Mouse (Mus musculus): ENCODE results near the gene Cyp2a5.
"Not testable (repeated sequence)": the region's sequence is repeated elsewhere in the genome, so short reads cannot be mapped to it uniquely, and the experiment has no call there.

Cyp2a5 gene
- long read RNA-seq, experiment 1 = 0 reads
- long read RNA-seq, experiment 2 = 0 reads

DNA sequence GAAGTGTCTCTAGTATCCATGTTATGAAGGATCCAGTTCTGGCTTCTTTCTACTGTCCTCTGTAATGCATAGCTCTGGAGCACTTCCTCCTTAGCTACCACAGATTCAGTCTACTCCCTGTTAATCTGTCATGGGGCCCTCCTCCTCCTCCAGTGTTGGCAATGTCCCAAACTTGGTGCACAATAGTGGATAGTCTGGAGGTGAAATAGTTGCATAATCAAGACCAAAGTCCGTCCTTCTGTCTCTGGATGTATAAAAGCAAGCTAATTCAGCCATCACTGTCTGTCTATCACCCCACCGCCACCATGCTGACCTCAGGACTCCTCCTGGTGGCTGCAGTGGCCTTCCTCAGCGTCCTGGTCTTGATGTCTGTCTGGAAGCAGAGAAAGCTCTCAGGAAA, at the start of gene Cyp2a5:
Cyp2a5 (plus strand) TSS at position 247 of the 400 bp plus-strand sequence.
- intact Hi-C loops (cut with DNase I) = not testable (repeated sequence)

DNA sequence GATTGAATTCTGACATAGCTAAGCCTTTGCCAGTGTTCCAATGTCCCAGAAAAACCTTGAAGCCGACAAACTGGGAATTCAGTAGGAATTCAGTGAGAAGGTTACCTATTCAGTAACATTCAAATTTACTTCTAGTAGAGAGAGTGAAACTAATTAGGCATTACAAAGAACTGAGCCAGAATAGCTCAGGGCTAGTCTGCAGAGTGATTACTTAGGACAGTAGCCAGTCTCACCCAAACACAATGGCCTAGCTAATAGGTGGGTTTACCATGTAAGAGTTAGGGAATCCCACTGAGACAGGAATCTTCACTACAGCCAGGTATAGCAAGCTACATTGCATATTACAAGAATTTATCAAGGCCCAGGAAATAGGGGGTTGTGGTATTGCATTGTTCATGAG, 49.1 kb upstream of the Cyp2a5 start:
- intact Hi-C loops (cut with DNase I) = not testable (repeated sequence)

DNA sequence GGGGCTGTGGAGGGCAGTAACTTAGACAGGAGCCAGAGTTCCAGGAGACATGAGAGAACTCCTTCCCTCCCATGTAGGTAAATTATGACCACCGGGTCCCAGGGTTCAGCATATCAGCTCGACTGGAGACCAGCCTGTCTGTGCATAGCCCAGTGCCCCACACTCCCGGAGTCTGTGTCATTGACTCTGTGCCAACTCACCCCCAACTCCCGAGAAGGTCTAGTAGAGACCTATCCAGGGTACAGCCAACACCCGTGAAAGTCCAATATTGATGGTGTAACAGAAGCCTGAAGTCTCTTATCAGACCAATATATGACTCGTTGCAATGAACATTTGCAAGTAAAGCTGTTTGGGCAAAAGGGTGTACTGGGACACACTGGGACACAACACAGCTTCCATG, 45.1 kb upstream of the Cyp2a5 start:
- intact Hi-C loops (cut with DNase I) = no loop called here

DNA sequence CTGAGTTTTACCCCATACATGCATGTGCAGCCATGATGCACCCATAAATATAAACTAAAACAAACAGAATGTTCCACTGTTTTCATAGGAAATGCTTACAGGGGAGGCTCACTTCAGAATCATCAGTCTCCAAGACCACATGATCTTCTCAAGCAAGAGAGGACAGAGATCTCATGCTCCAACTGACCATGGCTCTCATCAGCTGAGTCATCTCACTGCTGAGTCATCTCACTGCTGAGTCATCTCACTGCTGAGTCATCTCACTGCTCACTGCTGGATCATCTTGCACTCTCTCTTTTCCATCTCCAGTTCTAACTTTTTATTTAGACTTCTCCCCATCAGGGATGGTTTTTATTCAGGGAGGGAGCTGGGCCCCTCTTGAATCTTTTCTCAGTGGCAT, 35.0 kb upstream of the Cyp2a5 start:
- intact Hi-C loops (cut with DNase I) = no loop called here

DNA sequence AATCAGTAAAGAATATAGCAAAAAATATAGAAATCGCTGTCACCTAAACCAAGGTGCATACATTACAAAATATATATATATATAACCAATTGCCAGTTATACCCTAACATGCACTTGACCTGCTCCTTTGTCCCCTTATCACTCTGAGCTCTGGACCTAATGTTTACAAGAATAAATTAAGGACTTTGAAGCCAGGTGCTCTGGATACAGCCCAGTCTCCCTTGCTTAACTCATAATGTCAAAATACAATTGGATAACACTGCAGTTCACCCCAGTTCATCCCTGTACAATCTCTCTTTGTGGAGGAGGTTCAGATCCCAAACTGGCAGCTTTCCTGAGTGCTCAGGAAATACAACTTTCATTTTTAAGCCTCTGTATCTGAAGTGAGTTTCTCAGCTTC, 34.1 kb upstream of the Cyp2a5 start:
- intact Hi-C loops (cut with DNase I) = no loop called here

DNA sequence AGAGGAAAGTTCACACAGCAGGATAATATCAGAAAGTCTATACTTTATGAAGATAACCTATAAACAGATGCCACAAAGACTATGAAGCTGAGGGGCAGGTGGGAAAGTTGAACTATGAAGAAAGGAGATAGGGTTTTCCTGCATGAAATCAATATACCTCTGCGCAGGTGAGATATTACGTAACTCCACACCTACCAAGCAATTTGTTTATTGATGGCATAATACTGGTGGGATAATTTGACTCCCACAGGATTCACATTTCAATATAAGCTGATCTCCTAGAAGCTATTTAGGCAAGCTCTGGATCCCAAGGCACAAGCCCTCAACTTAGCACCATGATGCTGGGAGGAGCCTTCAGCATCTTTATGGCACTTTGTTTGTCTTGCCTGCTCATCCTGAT, 26.5 kb upstream of the Cyp2a5 start, which contains the start of gene Cyp2g1:
Cyp2g1 (plus strand) TSS at position 301 of the 400 bp plus-strand sequence.
- intact Hi-C loops (cut with DNase I) = no loop called here

DNA sequence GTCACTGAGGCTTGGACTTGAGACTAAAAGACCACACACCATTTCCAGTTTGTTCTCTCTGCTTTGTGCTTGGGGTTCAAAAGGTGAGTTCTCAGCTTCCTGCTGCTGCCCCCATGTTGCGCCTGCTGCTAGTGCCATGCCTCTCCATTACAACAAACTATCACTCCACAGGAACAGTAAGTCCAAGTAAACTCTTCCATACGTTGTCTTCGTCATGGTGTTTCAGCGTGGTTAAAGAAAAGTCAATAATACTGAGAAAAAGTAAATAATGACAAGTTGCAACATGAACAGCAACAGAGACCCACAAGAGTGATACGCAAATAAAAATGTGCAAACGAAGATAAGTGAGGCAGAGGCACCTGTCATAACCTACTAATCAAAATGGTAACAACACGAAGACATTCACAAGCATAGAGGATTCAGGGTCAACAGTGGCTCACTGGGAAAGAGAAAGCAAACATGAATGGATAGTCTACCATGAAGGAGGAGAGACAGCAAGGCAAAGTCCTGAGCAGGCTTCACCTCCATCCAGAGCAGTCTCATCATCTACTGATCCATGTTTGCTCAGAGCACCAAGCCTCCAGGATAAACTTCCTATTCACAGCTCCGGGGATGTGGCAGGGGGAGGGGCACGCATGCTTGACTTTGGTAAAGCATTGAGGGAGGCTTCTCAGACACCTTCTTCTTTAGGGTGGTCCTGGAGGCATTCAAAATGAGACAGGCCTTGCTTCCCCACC, 3.4 kb upstream of the Cyp2a5 start:
- intact Hi-C loops (cut with DNase I) = not testable (repeated sequence)

DNA sequence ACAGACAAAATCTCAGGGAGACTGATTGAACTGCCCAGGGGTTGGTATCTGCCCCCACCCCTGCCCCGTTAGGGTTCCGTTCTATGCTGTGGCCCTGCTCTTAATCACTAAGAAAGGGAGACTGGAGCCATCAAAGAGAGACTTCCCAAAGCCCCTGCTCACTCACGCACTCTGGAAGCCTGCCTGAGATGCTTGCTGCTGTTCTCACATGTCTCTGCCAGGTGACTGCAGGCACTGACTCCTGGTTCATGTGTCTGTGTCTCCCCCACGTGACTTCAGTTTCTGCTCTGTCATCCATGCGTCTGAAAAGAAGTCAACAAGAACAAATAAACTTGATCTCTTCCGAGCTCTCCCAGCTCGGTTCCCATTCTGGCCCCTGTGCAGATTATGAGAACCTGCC, 2.4 kb upstream of the Cyp2a5 start:
- intact Hi-C loops (cut with DNase I) = not testable (repeated sequence)

DNA sequence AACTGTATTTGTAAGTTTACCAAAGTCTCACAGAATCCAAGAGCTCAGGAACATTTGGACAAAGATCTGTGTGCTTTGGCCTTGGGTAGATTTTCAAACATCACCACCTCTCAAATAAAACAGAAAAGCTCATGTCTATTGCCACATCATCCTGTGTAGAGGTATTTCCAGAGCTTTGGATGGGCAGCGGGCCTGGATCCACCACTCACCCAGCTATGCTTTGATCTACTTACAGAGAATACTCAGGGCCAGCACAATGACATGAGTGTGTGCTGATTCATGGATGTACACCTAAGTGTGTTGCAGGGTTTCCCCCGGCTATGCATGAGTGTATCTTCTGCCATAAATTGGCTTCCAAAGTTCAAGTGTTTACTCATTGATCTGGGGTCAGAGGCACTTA, 8.3 kb downstream of the Cyp2a5 start:
- intact Hi-C loops (cut with DNase I) = not testable (repeated sequence)

DNA sequence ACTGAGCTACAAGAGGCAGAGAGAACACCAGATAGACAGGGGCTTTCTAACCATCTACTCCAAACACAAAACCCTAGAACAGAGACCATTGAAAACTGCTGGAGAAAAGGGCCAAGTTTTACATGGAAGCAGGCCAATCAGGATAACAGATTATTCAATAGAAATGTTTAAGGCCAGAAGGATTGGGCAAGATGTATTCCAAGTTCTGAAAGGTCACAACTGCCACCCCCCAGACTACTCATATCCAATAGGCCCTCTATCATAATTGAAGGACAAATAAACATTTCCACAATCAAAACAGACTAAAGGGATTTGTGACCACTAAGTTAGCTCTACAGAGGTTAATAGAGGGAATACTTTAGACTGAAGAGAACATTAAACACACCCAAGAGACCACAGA, 15.0 kb downstream of the Cyp2a5 start:
- intact Hi-C loops (cut with DNase I) = not testable (repeated sequence)

DNA sequence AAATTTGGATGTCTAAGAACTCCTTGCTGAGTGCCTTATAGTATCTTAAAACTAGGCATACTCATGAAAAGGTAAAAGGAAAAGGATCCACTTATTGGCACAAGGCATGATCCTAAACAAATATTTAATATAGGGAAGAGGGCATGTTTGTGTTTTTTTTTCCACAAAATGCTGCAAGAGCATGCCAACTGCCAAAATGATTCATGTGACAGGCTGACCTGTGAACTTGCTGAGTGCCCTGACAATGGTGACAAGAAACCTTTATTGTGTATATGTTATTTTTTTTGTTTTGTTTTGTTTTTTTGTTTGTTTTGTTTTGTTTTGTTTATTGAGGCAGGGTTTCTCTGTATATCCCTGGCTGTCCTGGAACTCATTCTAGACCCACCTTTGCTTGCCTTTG, 43.5 kb downstream of the Cyp2a5 start:
- intact Hi-C loops (cut with DNase I) = not testable (repeated sequence)

DNA sequence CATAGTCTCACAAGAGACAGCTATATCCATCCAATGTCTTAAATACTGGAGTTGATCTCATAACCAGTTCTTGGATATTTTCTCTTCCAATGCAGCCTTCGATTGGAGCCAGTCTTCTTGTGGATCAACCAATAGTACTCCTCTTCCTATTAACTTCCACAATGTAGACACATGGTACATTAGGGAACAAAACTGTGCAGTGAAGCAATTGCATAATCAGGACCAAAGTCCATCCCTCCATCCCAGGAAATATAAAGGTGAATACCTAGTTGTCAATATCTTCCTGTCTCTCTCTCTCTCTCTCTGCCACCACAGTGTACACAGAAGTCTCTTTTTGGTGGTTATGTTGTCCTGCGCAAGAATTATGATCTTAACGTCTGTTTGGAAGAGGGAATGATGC, 45.5 kb downstream of the Cyp2a5 start:
- intact Hi-C loops (cut with DNase I) = not testable (repeated sequence)

Data from adrenal gland (tissue).